Mouse (Mus musculus): ENCODE measurements around the gene Slc11a2. TPM values are rescaled to one million over a fixed set of nuclear protein-coding genes. Genes with fewer than 3 reads are reported as not detected.

The Slc11a2 gene
- total RNA-seq, 2 experiments from 2014 or later = 98.5 to 112 TPM

- peak; percentile 44 to 51 for DNase-seq
These were observed 11.6 kb upstream of the Slc11a2 start for GRCm38 (mm10) chr15:100436518-100436917.

DNA sequence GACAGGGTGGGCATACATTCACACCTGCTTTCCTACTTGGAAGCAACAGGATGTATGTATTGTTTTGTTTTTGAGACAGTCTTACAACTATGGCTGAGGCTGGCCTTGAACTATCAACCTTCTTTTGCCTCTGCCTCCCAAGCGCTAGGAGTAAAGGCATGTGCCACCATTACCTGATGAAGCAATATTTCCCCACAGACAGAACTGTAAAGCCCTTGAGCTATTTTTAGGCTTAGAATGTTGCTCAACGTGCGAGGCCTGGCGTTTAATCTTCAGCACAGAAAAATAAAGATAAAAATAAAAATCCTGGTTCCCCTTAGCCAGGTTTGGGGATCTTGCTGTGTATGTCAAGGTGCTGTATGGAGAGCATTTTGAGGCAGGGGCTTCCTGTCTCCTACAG is 11.2 kb upstream of the Slc11a2 start:
- DNase-seq = no peak

DNA sequence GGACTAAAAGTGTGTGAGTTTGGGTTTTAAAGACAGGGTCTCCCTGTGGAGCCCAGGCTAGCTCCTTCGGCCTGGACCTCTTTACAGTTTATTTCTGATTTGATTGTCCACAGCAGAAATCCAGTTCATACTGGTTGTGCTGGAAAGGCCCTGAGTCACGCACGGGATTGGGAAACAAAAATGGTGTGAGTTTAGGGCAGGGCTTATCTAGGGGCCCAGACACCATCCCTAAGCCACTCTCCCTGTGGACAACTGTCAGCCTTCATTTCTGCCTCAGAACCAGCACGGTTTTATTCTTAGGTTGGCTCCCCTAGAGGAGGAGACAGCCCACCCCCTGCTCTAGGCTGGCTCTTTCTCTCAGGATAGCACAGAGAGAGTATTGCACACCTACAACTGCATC is 8.4 kb upstream of the Slc11a2 start:
- DNase-seq = no peak

DNA sequence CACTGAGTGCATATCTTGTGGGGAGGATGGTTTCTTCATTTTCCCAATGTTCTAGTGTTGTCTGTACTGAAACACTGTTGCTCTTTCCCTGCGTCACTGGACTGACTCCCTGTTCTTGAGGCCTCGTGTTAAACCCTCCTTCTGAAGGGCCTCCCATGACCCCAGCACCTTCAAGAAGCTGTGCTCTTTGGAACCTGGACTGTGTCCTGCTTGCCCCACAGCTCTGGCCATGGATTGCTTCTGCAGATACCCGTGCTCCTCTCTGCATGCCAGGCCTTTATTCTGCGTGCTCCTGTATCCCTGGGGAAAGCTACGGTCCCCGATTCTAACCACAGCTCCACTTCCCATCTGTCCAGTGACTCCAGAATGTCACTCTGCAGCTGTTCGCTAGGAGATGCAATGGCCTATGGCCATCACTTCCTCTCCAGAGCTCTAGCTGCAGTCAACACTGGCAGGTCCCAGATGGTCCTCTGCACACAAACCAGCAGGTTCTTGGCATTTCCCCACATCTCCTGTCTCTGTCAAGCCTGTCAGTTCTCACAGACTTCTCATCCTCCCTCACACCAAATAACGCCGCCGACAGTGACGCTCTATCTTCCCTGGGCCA is 5.2 kb upstream of the Slc11a2 start:
- no peak for DNase-seq

DNA sequence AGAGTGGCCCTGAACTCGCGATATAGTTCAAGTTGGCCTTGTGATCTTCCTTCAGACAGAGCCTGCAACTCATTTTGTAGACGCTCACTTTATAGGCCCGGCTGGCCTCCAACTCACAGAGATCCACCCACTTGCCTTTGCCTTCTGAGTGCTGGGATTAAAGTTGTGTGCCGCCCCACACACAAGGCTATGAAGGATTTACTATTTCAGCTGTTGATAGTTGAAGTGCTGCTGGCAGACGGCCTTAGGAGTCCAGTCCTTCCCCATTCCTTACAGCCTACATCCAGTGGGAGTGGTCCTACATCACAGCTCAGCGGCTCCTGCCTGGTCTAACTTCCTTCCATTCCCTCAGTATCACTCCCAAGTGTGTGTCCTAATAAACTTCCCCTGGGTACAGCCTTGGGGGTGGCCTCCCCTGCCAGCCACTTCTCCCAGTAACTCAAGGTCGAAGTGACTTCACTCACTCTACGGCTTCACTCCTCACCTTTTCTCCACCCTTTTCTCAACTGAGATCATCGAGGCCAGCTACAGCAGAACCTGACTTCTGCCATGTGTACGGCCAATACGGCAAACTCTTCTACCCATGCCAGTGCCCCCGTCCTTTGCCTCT is 3.5 kb upstream of the Slc11a2 start:
- peak; percentile 54 to 62 for DNase-seq

DNA sequence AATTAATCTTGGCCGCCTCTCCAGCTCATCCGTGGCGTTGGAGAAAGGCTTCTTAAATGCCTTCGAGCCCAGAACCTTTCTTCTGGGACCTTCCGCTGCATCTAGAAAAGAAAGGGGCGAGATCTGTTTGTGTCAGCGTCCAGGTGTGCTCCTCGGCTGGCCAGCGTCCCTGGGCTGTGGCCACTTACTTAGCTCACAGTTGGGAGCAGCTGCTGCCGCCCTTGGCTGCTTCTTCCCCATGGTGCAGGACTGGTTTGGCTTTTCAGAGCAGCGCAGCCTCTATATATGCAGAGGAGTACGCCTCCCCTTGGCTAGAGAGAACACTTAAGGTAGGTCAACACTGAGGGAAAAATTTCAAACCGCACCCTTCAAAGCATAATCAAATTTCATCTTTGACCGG is 956 bp downstream of the Slc11a2 start:
- DNase-seq = peak in 1 of 2 experiments; percentile 44

DNA sequence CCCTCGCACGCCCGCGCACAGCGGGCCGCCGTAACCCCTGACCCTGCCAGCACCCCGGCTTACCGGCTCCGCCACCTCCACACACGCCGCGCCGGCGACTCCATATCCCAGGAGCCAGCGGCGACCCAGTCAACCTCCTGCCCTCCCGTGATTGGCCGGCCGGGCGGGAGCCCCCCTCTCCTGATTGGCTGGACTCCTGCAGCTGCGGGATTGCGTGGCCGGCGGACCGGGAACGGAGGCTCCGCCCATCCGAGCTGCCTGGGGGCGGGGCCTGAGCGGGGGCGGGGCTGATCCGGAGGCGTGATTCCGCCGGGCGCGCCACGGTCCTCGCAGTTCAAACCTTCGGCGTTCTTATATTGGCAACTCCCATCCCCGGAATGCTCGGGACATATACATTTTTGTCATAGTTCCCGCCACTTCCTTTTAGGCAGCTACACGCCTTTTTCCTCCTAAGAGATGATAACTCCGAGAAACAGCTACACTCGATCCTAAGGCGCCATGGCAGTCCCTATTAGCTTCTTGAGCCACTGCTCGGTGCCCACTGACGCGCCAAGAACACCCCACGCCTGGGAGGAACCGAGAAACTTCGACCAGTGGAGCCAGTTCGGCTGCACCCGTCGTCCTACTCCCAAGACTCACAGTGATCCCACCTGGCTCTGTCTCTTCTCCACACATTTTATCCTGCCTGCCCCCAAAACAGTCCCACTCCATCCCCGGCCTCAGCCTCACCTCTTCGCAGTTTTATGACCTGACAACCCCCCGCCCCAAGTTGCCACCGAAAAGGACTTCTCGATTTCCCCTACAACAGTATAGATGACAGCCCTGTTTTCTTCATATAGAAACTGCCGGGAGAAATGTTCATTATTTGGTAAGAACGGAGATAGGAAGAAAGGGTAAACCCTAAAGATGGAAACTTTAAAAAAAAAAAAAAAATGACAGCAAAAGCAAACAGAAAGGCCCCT is 1.7 kb downstream of the Slc11a2 start:
- DNase-seq = peak; percentile 99

GRCm38 (mm10) chr15:100422476-100422875 is 2.4 kb downstream of the Slc11a2 start:
- DNase-seq = peak; percentile 59 to 62

GRCm38 (mm10) chr15:100421758-100422197 is 3.1 kb downstream of the Slc11a2 start, which contains the start of gene Gm5475:
Gene Gm5475, plus strand, starts transcription at chr15:100422147.
- peak in 1 of 2 experiments; percentile 32 for DNase-seq

GRCm38 (mm10) chr15:100421059-100421757 is 3.7 kb downstream of the Slc11a2 start:
- peak in 1 of 2 experiments; percentile 54 for DNase-seq

- DNase-seq = peak in 1 of 2 experiments; percentile 40
These were observed 4.7 kb downstream of the Slc11a2 start for GRCm38 (mm10) chr15:100419901-100420745.

- DNase-seq = peak; percentile 74 to 78
These were observed 5.6 kb downstream of the Slc11a2 start for GRCm38 (mm10) chr15:100419311-100419710.

GRCm38 (mm10) chr15:100417854-100418450 is 6.9 kb downstream of the Slc11a2 start:
- peak; percentile 46 to 55 for DNase-seq

DNA sequence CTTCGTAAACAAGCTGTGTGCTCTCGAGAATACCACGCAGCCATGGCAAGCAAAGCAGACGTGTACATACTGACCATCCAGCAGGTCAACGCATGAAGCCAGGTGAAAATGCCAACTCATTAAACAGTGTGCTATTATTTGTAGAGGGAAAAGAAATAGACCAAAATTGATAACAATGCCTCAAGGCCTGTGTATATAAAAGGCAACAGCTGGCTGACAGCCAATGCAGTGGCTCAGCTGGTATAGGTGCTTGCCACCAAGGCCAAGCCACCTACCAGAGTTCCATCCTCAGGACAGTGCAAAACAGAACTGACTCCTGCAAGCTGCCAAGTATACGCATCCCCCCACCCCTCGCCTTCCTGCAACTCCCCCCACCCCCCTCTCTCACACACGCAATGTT is 9.2 kb downstream of the Slc11a2 start:
- peak; percentile 63 to 66 for DNase-seq

DNA sequence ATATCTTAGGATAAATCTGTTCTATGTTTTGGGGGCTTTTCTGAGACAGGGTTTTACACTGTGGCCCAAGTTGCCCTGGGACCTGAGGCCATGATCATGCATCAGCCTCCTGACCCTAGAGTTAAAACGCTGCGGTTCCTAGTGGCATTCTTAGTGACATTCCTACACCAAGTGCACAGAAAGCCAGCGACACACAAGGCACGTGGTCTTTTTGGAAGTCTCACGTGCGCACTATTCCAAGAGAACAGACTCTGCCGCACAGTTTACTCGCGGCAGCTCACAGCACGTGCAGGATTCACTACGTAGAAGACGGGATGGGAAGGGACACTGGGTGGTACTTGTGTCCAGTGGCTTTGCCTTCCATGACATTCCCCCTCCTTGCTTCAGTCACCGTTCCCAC is 9.9 kb downstream of the Slc11a2 start:
- no peak for DNase-seq

DNA sequence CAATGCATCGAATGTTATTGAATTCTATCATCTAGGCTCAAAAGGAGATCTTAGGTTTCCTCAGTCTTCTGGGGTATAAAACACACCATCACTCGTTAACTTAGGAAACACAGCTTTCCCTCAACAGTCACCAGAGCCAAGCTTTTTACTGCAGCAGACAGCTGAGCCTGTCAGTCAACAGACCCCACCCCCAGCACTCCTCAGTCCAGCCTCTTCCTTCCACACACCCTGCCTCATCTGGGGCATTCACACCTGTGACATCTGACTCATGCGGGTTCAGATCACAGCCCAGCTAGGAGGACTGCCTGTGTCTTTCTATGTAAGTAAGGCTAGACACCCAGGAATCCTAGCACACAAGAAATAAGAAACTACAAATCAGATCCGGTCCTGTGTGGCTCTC is 10.9 kb downstream of the Slc11a2 start:
- DNase-seq = peak in 1 of 2 experiments; percentile 41

GRCm38 (mm10) chr15:100413306-100413705 is 11.6 kb downstream of the Slc11a2 start:
- DNase-seq = no peak

- DNase-seq = peak in 1 of 2 experiments; percentile 36
These were observed 13.1 kb downstream of the Slc11a2 start for GRCm38 (mm10) chr15:100411731-100412130.

GRCm38 (mm10) chr15:100410918-100411672 is 13.8 kb downstream of the Slc11a2 start:
- DNase-seq = peak; percentile 73 to 79

DNA sequence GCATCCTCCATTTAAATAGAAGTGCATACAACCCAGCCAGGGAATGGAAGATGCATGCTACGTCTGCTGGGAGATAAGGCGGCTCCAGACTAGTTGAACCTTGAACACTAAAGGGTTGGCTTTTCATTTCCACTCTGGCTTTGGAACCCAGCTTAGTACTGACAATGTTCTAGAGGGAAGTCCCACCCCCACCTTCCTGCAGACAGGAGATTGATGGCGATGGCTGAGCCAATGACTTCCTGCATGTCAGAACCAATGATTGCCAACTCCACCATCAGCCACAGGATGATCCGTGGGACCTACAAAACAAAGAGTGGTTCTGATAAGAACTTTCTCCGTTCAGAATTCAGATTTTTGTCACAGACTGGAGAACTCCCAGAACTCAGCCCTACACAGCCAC is 18.8 kb downstream of the Slc11a2 start:
- DNase-seq = no peak
